Mouse (Mus musculus): Measurements from ENCODE around the gene Pnkd. TPM values are rescaled to one million over a fixed set of nuclear protein-coding genes. Genes with fewer than 3 reads are reported as not detected.
A peak's percentile ranks its signal among the peaks of the same experiment; 100 is the strongest.

Gene Pnkd
- total and polyA plus RNA-seq, 2 experiments, result 28.0 to 130 TPM

GRCm38 (mm10) chr1:74335436-74336170 lies 50.9 kb downstream of the Pnkd start:
- WGBS, result 27% methylated on average over 6 of the region's 6 CpGs
- peak overlapping the region; percentile 67 for H3K27ac ChIP-seq (replicated peaks; ENCODE audit: insufficient read depth, low read depth, low read length)
- TF ChIP-seq CTCF (IDR thresholded peaks at IDR 0.05; ENCODE audit: low read depth, low read length), result no peak
- no peak for TF ChIP-seq POLR2A (IDR thresholded peaks at IDR 0.05; ENCODE audit: extremely low read depth, insufficient read depth, low read length)

DNA sequence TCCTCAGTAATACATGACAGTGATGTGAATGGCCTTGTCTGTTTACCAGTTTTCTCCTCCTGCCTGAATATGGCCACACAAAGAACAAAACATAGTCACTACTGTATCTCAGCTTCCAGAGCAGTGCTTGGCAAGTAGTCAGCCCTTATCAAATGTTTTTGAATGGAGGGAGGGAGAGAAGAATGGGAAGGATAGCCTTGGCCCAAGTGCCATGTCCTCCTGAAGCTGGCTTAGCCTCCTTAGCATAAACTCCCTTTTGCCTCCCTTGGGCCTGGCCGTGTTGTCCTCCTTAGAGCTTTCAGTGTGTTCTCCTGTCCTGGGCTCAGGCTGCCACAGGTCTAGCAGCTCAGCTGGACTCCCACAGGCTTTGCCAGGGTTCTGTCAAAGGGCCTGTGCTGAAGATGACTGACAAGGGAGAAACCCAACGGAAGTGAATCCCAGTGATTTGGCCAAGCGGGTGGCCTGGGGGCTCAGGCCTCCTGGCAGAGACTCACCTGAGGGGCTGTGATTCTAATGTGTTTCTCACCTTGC lies 52.6 kb downstream of the Pnkd start:
- Histone ChIP-seq H3K27ac (replicated peaks; ENCODE audit: insufficient read depth, low read depth, low read length) (peak overlapping the region; percentile 38), H3K36me3 (ENCODE audit: control insufficient read depth, insufficient read depth, low read length) (no peaks in the 10 kb centered on the region), H3K4me3 (ENCODE audit: insufficient read depth, low read depth, low read length) (no peak overlapping the region), H3K4me1 (ENCODE audit: control insufficient read depth, insufficient read depth, low read length) (peaks cover 49% of the 10 kb centered on the region), H3K27me3 (ENCODE audit: control insufficient read depth, insufficient read depth, low read length) (no peaks in the 10 kb centered on the region), H3K79me2 (ENCODE audit: control insufficient read depth, insufficient read depth, low read length) (peaks cover 16% of the 10 kb centered on the region; the same call in 1 of the 2 replicates), H3K9ac (ENCODE audit: low read depth, low read length) (no peak overlapping the region)
- DNase-seq (ENCODE audit: extremely low read depth, low read depth, low spot score), result peak; percentile 46
- whole genome bisulfite sequencing, result 70% methylated on average over 3 of the region's 3 CpGs
- TF ChIP-seq CTCF (IDR thresholded peaks at IDR 0.05; ENCODE audit: low read depth, low read length) (no peak), POLR2A (IDR thresholded peaks at IDR 0.05; ENCODE audit: extremely low read depth, insufficient read depth, low read length) (no peak)

More at GRCm38 (mm10) chr1:74335436-74336170, 50.9 kb downstream of the Pnkd start:
- Histone ChIP-seq H3K36me3 (ENCODE audit: control insufficient read depth, insufficient read depth, low read length) (no peaks in the 10 kb centered on the region), H3K27me3 (ENCODE audit: control insufficient read depth, insufficient read depth, low read length) (no peaks in the 10 kb centered on the region), H3K4me3 (ENCODE audit: insufficient read depth, low read depth, low read length) (no peak overlapping the region), H3K79me2 (ENCODE audit: control insufficient read depth, insufficient read depth, low read length) (peaks cover 13% of the 10 kb centered on the region; the same call in 1 of the 2 replicates), H3K9ac (ENCODE audit: low read depth, low read length) (no peak overlapping the region), H3K4me1 (ENCODE audit: control insufficient read depth, insufficient read depth, low read length) (peaks cover 49% of the 10 kb centered on the region)
- DNase-seq (ENCODE audit: extremely low read depth, low read depth, low spot score), result peak; percentile 98

GRCm38 (mm10) chr1:74338013-74338412 lies 53.3 kb downstream of the Pnkd start:
- DNase-seq (ENCODE audit: extremely low read depth, low read depth, low spot score), result no peak
- H3K4me3 ChIP-seq (ENCODE audit: insufficient read depth, low read depth, low read length), result no peak overlapping the region
- peaks cover 52% of the 10 kb centered on the region for H3K4me1 ChIP-seq (ENCODE audit: control insufficient read depth, insufficient read depth, low read length)
- no peak overlapping the region for H3K9ac ChIP-seq (ENCODE audit: low read depth, low read length)
- TF ChIP-seq CTCF (IDR thresholded peaks at IDR 0.05; ENCODE audit: low read depth, low read length) (no peak), POLR2A (IDR thresholded peaks at IDR 0.05; ENCODE audit: extremely low read depth, insufficient read depth, low read length) (no peak)
- peaks cover 17% of the 10 kb centered on the region; the same call in 1 of the 2 replicates for H3K79me2 ChIP-seq (ENCODE audit: control insufficient read depth, insufficient read depth, low read length)
- WGBS, result 71% methylated on average over 5 of the region's 5 CpGs
- H3K27me3 ChIP-seq (ENCODE audit: control insufficient read depth, insufficient read depth, low read length), result no peaks in the 10 kb centered on the region
- peak overlapping the region; percentile 29; the same call in 1 of the 2 replicates for H3K27ac ChIP-seq (replicated peaks; ENCODE audit: insufficient read depth, low read depth, low read length)
- H3K36me3 ChIP-seq (ENCODE audit: control insufficient read depth, insufficient read depth, low read length), result no peaks in the 10 kb centered on the region

DNA sequence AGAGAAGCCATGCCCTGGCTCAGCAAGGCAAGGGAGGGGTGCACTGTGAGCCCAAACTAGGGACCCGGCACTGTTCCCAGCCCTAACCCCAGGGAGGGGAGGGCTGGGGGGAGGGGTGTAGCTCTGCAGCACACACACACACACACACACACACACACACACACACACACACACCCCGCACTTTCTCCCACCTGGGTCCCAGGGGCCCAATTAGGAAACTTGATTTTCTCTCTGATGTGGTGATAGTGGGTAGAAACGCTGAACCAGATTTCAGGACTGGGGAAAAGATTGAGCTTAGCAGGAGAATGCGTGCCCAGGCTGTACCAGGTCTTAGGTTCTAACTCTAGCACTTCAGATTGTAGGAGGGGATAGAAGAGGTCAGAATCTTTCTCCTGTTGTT lies 53.9 kb downstream of the Pnkd start:
- Histone ChIP-seq H3K36me3 (ENCODE audit: control insufficient read depth, insufficient read depth, low read length) (no peaks in the 10 kb centered on the region), H3K27me3 (ENCODE audit: control insufficient read depth, insufficient read depth, low read length) (no peaks in the 10 kb centered on the region), H3K27ac (replicated peaks; ENCODE audit: insufficient read depth, low read depth, low read length) (no peak overlapping the region), H3K4me1 (ENCODE audit: control insufficient read depth, insufficient read depth, low read length) (peaks cover 54% of the 10 kb centered on the region), H3K9ac (ENCODE audit: low read depth, low read length) (no peak overlapping the region), H3K4me3 (ENCODE audit: insufficient read depth, low read depth, low read length) (no peak overlapping the region), H3K79me2 (ENCODE audit: control insufficient read depth, insufficient read depth, low read length) (peaks cover 19% of the 10 kb centered on the region; the same call in 1 of the 2 replicates)
- WGBS, result 74% methylated on average over 4 of the region's 4 CpGs
- TF ChIP-seq POLR2A (IDR thresholded peaks at IDR 0.05; ENCODE audit: extremely low read depth, insufficient read depth, low read length) (no peak), CTCF (IDR thresholded peaks at IDR 0.05; ENCODE audit: low read depth, low read length) (no peak)
- DNase-seq (ENCODE audit: extremely low read depth, low read depth, low spot score), result no peak

GRCm38 (mm10) chr1:74339917-74340316 lies 55.2 kb downstream of the Pnkd start:
- H3K9ac ChIP-seq (ENCODE audit: low read depth, low read length), result no peak overlapping the region
- 50% methylated on average over 9 of the region's 9 CpGs for whole genome bisulfite sequencing
- no peak for TF ChIP-seq POLR2A (IDR thresholded peaks at IDR 0.05; ENCODE audit: extremely low read depth, insufficient read depth, low read length)
- 0 out of 2 replicates have a peak, but pooled peaks have one; percentile 2 for TF ChIP-seq CTCF (IDR thresholded peaks at IDR 0.05; ENCODE audit: low read depth, low read length)
- H3K4me1 ChIP-seq (ENCODE audit: control insufficient read depth, insufficient read depth, low read length), result peaks cover 55% of the 10 kb centered on the region
- H3K36me3 ChIP-seq (ENCODE audit: control insufficient read depth, insufficient read depth, low read length), result no peaks in the 10 kb centered on the region
- DNase-seq (ENCODE audit: extremely low read depth, low read depth, low spot score), result no peak
- H3K79me2 ChIP-seq (ENCODE audit: control insufficient read depth, insufficient read depth, low read length), result peaks cover 24% of the 10 kb centered on the region; the same call in 1 of the 2 replicates
- H3K27ac ChIP-seq (replicated peaks; ENCODE audit: insufficient read depth, low read depth, low read length), result peak overlapping the region; percentile 69
- H3K27me3 ChIP-seq (ENCODE audit: control insufficient read depth, insufficient read depth, low read length), result no peaks in the 10 kb centered on the region
- H3K4me3 ChIP-seq (ENCODE audit: insufficient read depth, low read depth, low read length), result no peak overlapping the region
